Mouse (Mus musculus): ENCODE results near the gene Syne2.

GRCm38 (mm10) chr12:75951328-75951727, 133.4 kb downstream of the Syne2 start:
- TF ChIP-seq CTCF (conservative IDR thresholded peaks at IDR 0.05 in 1 of 2, IDR thresholded peaks at IDR 0.05 in 1 of 2; ENCODE audit: low read depth in 2 of 2, low read length in 2 of 2) (peak; percentile 89), ZMIZ1 (IDR thresholded peaks at IDR 0.05; ENCODE audit: low read depth, low read length) (no peak), EP300 (IDR thresholded peaks at IDR 0.05; ENCODE audit: low read length) (no peak), HCFC1 (IDR thresholded peaks at IDR 0.05; ENCODE audit: low read depth, low read length) (no peak), BHLHE40 (IDR thresholded peaks at IDR 0.05; ENCODE audit: low read depth, low read length) (no peak), MAX (IDR thresholded peaks at IDR 0.05; ENCODE audit: low read length) (no peak), RCOR1 (conservative IDR thresholded peaks at IDR 0.05; ENCODE audit: low read depth, low read length) (no peak), SIN3A (IDR thresholded peaks at IDR 0.05; ENCODE audit: low read length) (no peak), ZC3H11A (IDR thresholded peaks at IDR 0.05; ENCODE audit: low read depth, low read length) (no peak), ZNF384 (IDR thresholded peaks at IDR 0.05; ENCODE audit: low read depth, low read length) (no peak), ELF1 (IDR thresholded peaks at IDR 0.05; ENCODE audit: low read depth, low read length) (no peak)

All from CH12.LX (cell line).